Mouse (Mus musculus) intestine, embryonic 16.5 days (tissue): Measurements from ENCODE around the gene Dus1l. TPM values are rescaled to one million over a fixed set of nuclear protein-coding genes. Genes with fewer than 3 reads are reported as not detected.

Experiments
- ATAC-seq: fragments of 200-750 bp; cut with Nextera tagmentation; 2 replicates; pipeline ENCODE4 v1.8.0; 2017; ENCODE audit warnings: moderate TSS enrichment, moderate library complexity
- H3K27ac ChIP-seq: fragments of 300-500 bp; sonication (generic); 2 replicates; pipeline ENCODE4 v1.5.1; 2014; ENCODE audit warnings: mild to moderate bottlenecking, low read length
- H3K27me3 ChIP-seq: fragments of 300-500 bp; sonication (generic); replicated peaks from 2 replicates; pipeline ENCODE4 v1.6.1; 2014; ENCODE audit warnings: low read length, control low read depth, mixed read lengths; ENCODE audit not compliant: control insufficient read depth, insufficient read depth
- H3K36me3 ChIP-seq: fragments of 300-500 bp; sonication (generic); 2 replicates; pipeline ENCODE4 v1.6.1; 2014; ENCODE audit warnings: low read length, control low read depth; ENCODE audit not compliant: control insufficient read depth, insufficient read depth
- H3K4me1 ChIP-seq: fragments of 300-500 bp; sonication (generic); 2 replicates; pipeline ENCODE4 v1.6.1; 2014; ENCODE audit warnings: low read length, control low read depth, mixed read lengths; ENCODE audit not compliant: control insufficient read depth, insufficient read depth
- H3K4me2 ChIP-seq: fragments of 300-500 bp; sonication (generic); 2 replicates; pipeline ENCODE4 v1.6.1; 2014; ENCODE audit warnings: low read depth, low read length, control low read depth
- H3K4me3 ChIP-seq: fragments of 300-500 bp; sonication (generic); 2 replicates; pipeline ENCODE4 v1.5.1; 2014; ENCODE audit warnings: mild to moderate bottlenecking, low read length
- H3K9ac ChIP-seq: fragments of 300-500 bp; sonication (generic); 2 replicates; pipeline ENCODE4 v1.6.1; 2014; ENCODE audit warnings: low read depth, low read length
- H3K9me3 ChIP-seq: fragments of 300-500 bp; sonication (generic); 2 replicates; pipeline ENCODE4 v1.6.1; 2016; ENCODE audit warnings: low read length, control low read depth; ENCODE audit not compliant: control insufficient read depth
- WGBS: fragments of 180-500 bp; shearing (Covaris S2); extraction: QIAGEN DNeasy Blood & Tissue Kit; methylation state at CpG from one replicate; pipeline ENCODE4 v1.1.7; 2014; 5-methylcytosine and 5-hydroxymethylcytosine counted together
- polyA plus RNA-seq: library from polyadenylated mRNA; unstranded; fragments of >200 nt; fragmentation: Nextera tagmentation; extraction: Ambion mirVana; gene quantifications from 2 replicates; pipeline ENCODE4 v1.2.1, GENCODE M21; 2015

Dus1l gene
- polyA plus RNA-seq, 1 experiment from 2014 or later: 82.0 TPM

DNA sequence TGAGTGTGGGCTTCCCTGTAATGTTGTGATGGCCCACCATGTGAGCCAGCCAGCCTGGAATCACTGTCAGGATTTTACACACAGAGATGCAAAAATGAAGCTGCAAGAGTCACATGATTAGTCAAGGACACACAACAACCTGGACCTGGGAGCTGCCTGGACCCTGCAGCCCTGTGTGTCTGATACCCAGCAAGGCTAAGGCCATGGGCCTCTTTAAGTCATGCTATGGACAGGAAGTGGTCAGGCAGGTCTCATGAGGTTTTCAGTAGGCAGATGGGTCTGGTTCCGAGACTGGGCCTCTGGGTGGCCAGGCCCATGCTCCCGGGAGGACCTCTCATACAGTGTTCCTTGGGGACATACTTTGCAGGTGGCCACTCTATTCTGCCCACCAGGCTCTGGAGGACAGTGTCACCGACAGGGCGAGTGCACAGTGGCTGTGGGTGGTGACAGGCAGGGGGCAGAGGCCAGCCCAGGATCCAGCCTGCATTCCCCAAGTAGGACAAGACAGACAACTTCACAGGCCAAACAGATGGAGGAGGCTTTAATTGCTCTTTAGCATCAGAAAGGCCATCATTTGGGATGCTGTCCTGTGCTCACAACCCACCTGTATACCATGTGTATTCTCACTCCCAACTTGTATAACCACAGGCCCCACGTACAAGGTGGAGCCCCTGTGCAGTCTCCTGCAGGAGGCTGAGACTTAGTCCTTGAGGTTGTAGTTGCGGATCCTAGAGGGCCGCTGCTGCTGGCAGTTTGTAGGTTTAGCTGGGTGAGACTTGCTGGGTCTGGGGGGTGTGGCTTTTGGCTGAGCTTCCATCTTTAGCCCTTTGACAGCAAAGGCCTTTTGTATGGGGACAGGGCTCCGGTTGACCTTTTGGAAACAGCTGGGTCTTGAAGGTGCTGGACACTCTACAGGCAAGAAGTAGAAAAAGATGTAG lies 30.1 kb upstream of the Dus1l start:
- Histone ChIP-seq H3K27me3 (no peaks in the 10 kb centered on the region), H3K9me3 (no peaks in the 10 kb centered on the region), H3K4me1 (peaks cover 28% of the 10 kb centered on the region), H3K36me3 (0 out of 2 replicates have a peak, but pooled peaks cover 3% of the 10 kb centered on the region), H3K27ac (no peak overlapping the region), H3K4me2 (no peak overlapping the region), H3K4me3 (no peak overlapping the region), H3K9ac (0 out of 2 replicates have a peak overlapping the region, but pooled peaks have one; percentile 8)
- ATAC-seq: no peak
- 87% methylated on average over 8 of the region's 8 CpGs for WGBS

DNA sequence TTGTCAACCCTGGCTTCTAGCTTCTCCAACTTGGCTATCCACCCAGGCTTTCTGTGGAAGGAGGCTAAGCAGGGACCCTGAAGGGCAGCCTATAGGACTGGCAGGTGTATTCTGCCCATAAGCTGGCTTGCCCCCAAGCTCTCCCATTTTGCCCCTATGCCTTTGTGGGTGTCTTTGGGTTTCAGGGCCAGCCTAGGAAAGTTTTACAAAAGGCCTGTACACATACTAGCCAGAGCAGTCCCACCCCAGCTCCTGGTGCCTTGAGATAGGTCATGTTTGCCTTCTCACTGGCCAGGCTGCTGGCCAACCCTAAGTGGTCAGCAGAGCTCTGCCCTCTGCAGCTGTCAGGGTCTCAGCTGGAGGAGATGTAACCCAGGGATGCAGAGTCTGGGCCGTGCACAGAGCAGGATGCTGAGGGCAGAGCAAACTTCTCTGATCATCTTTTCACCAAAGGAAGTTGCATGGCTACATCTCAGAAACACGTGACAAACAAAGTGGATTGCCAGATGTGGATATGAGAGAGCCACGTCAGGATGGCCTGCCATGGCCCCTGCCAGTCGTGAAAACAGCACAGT lies 29.2 kb upstream of the Dus1l start:
- H3K9me3 ChIP-seq: no peaks in the 10 kb centered on the region
- H3K27ac ChIP-seq: peak overlapping the region; percentile 96
- 40% methylated on average over 4 of the region's 4 CpGs for WGBS
- peak overlapping the region; percentile 96 for H3K9ac ChIP-seq
- peak overlapping the region; percentile 78; the same call in 1 of the 2 replicates for H3K4me3 ChIP-seq
- peak overlapping the region; percentile 79 for H3K4me2 ChIP-seq
- H3K36me3 ChIP-seq: peaks cover 11% of the 10 kb centered on the region
- peaks cover 33% of the 10 kb centered on the region for H3K4me1 ChIP-seq
- ATAC-seq: no peak
- H3K27me3 ChIP-seq: no peaks in the 10 kb centered on the region

DNA sequence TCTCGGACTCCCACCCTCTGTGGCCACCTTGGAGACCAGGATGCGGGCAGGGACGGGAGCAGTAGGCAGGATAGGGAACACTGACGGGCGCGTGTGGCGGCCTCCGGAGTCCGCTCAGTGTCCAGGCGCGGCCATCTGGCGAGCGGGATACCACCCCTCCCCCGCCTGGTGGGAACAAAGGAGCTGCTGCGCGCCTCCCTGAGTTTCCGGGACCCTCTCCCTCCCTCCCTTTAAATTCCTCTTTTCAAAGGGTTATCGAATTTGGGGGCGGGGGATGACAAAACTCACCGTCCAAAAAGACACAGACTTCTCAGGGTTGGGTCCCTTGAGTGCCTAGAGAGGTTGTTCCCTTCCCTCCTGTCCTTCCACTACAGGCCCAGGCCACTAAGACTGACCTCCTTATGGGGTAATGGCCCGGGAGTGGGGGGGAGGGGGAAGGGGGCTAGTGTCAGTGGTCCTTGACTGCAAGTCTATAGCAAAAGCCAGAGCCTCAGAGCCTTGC lies 28.6 kb upstream of the Dus1l start:
- Histone ChIP-seq H3K4me1 (peaks cover 33% of the 10 kb centered on the region), H3K4me2 (peak overlapping the region; percentile 79), H3K27ac (peak overlapping the region; percentile 96), H3K9me3 (no peaks in the 10 kb centered on the region), H3K36me3 (peaks cover 16% of the 10 kb centered on the region), H3K9ac (peak overlapping the region; percentile 96), H3K27me3 (no peaks in the 10 kb centered on the region), H3K4me3 (peak overlapping the region; percentile 78)
- peak; percentile 51 for ATAC-seq
- 0% methylated on average over 21 of the region's 21 CpGs for WGBS

DNA sequence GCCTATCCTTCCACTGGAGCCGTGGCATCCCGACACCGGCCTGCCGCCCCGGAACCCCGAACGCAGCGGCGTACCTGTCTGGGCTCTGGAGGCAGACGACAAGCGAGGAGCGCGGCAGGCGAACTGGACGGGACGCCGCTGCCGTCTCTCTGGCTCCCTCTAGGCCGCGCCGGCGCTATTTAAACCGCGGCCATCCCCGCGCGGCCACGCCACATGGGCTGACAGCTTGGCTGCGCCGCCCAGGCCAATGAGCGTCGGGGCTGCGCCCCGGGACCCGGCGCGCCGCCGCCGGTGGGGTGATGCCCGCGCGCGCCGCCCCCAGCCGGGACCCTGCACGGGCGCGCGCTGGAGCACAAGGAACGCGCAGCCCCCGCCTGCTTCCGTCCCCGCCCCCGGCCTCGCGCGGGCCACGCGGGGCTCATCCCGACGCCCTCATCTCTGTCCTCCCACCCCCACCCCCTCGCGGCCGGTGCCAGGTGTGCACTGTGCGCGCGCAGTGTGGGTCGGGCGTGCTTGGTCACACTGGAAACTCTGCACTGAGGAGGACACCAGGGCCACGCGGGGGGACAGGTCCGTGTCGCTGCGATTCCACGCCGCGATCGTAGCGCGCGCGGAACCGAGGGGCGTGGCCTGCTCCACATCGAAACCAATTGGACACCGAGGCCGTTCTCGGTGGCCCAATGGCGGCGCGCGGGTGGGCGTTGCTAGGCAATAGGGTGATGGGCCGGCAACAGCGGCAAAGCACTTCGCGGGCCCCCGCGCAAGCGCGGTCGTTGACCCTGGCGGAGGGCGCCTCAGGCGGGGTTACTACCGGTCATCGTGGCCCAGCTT lies 28.0 kb upstream of the Dus1l start, which contains the start of gene Fasn:
Gene Fasn, minus strand, starts transcription at position 592 of the 831 bp plus-strand sequence.
- H3K4me1 ChIP-seq: peaks cover 33% of the 10 kb centered on the region
- no peaks in the 10 kb centered on the region for H3K27me3 ChIP-seq
- ATAC-seq: peak; percentile 92
- H3K9ac ChIP-seq: peak within 1 kb of the TSS; percentile 96
- peak within 1 kb of the TSS; percentile 96 for H3K27ac ChIP-seq
- H3K9me3 ChIP-seq: no peaks in the 10 kb centered on the region
- WGBS: under 1% methylated on average over 105 of the region's 109 CpGs
- H3K4me2 ChIP-seq: peak within 1 kb of the TSS; percentile 79
- H3K36me3 ChIP-seq: peaks cover 23% of the 10 kb centered on the region
- H3K4me3 ChIP-seq: peak within 1 kb of the TSS; percentile 78

DNA sequence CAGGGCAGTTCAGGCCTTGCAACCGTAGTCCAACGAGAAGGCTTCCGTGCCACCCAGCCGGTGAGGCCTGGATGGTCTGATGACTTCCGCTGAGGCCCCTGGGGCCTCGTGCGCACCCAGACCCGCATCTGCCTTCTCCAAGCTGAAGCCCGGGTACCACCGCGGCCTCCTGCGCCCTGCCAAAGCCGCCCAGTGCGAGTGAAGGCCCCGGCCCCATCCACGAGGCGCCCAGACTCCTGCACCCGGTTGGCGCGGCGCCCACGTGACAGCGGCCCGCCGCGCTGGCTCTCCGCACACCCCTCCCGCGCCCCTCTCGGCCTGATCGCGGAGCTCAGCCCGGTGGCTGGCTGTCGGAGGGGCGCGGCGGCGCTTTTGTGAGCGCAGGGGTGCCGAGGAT lies 27.3 kb upstream of the Dus1l start:
- Histone ChIP-seq H3K4me1 (peaks cover 33% of the 10 kb centered on the region), H3K27me3 (no peaks in the 10 kb centered on the region), H3K4me3 (peak overlapping the region; percentile 78), H3K27ac (peak overlapping the region; percentile 96), H3K36me3 (peaks cover 29% of the 10 kb centered on the region), H3K9ac (peak overlapping the region; percentile 96), H3K4me2 (peak overlapping the region; percentile 79), H3K9me3 (no peaks in the 10 kb centered on the region)
- 0% methylated on average over 39 of the region's 40 CpGs for WGBS
- peak; percentile 54 for ATAC-seq

DNA sequence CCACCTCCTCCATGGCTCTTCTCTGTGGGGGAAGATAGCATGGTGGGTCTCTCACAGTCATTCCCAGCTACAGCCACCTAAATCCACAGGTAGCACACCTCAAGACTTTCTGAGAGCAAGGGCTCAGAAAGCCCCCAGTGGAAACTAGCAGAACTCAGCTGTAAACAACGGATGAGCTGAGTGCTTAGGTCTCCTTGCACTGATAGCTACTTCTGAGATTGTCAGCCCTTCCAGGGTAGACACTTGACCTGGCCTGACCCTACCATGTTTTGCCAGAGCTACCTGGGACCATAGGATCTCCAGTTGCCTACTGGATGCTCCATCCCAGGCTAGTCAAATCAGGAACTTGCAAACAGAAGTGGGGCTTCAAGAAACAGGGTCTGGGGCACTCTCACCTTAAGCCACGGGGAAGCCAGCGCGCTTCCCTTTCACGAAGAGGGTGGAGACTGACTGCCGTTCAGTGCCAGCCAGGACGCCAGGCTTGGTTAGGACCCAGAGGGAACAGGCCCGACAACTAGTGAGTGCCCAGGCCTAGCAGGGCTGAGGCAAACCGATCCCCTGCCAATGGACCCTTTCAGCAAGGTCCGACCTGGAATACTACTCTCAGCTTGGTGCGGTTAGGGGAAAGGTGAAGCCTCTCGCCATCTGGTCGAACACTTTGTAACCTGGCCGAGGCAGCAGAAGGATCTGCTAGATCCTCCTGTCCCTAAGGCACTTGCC lies 26.8 kb upstream of the Dus1l start:
- Histone ChIP-seq H3K4me3 (peak overlapping the region; percentile 78), H3K4me1 (peaks cover 33% of the 10 kb centered on the region), H3K9ac (peak overlapping the region; percentile 96), H3K4me2 (peak overlapping the region; percentile 79), H3K36me3 (peaks cover 34% of the 10 kb centered on the region), H3K27me3 (no peaks in the 10 kb centered on the region), H3K27ac (peak overlapping the region; percentile 96), H3K9me3 (no peaks in the 10 kb centered on the region)
- no peak for ATAC-seq
- under 1% methylated on average over 14 of the region's 14 CpGs for WGBS

DNA sequence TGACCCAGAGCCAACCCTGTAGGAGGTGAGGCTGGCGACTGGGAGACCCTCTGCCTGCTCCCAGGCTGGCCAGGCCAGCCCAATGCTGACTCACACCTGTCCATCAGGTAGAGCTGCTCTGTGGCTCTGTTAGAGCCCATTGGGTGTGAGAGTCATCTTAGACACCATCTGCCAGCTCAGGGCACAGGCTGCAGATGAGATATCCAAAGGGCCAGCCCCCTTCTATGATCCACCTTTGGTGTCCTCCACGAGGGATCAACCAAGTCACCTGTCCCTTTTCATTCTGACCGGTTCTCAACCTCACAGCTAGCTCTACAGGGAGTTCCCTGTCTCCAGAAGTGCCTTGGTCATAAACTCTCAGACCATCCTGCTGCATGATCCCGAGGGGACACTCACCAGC lies 26.1 kb upstream of the Dus1l start:
- peak overlapping the region; percentile 79 for H3K4me2 ChIP-seq
- peak overlapping the region; percentile 78 for H3K4me3 ChIP-seq
- H3K9me3 ChIP-seq: no peaks in the 10 kb centered on the region
- WGBS: 33% methylated on average over 4 of the region's 4 CpGs
- peaks cover 33% of the 10 kb centered on the region for H3K4me1 ChIP-seq
- no peaks in the 10 kb centered on the region for H3K27me3 ChIP-seq
- peaks cover 40% of the 10 kb centered on the region for H3K36me3 ChIP-seq
- no peak overlapping the region; the same call in 1 of the 2 replicates for H3K27ac ChIP-seq
- H3K9ac ChIP-seq: peak overlapping the region; percentile 96
- no peak for ATAC-seq

DNA sequence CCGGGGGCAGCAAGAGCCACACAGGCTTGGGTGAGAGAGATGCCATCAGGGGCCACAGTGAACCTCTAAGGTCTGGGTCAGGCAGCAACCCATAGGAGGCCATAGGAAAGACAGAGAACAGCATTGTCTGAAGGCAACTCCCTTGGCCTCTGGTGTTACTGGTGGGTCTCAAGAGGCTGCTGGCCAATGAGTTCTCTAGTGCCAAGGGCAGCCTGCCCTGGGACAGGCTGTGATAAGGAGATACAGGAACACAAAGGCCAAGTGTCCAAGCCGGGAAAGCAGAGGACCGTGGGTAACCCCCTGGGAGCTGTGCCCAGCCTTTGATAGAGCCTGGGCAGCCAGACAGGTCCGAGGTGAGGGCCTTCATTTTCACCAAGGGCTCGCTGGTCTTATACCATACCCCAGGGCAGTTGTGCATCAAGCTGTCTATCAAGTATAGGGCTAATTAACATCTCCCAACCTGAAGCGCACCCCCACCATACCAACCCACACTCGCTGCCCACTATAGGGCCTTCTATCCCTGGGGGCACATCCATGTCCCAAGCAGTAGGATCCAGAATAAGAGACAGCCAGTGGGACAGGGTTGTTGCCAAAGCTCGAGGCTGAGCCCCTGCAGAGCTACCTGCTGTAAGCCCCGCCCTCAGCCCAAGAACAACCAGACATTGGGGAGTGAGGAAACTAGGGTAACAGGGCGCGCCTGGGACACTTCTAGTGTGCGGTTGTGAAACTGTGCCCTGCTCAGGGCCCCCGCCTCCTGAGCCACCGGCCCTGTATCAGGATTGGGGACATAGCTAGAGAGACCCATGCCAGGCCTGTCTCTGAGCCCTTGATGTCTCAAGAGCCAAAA lies 25.1 kb upstream of the Dus1l start:
- Histone ChIP-seq H3K9me3 (no peaks in the 10 kb centered on the region), H3K4me2 (peak overlapping the region; percentile 79), H3K36me3 (peaks cover 50% of the 10 kb centered on the region), H3K27me3 (no peaks in the 10 kb centered on the region), H3K9ac (peak overlapping the region; percentile 96), H3K4me3 (peak overlapping the region; percentile 78), H3K4me1 (peaks cover 33% of the 10 kb centered on the region), H3K27ac (peak overlapping the region; percentile 9; the same call in 1 of the 2 replicates)
- 68% methylated on average over 14 of the region's 14 CpGs for WGBS
- no peak for ATAC-seq
